Mouse (Mus musculus) layer of hippocampus, postnatal 14 days (tissue): Measurements from ENCODE around the gene Zbtb42. TPM values are rescaled to one million over a fixed set of nuclear protein-coding genes. Genes with fewer than 3 reads are reported as not detected.
A peak's percentile ranks its signal among the peaks of the same experiment; 100 is the strongest.

Experiments used
- DNase-seq, 2 experiments: peaks; one replicate each; pipeline ENCODE4 v3.0.0; 2021 to 2022; ENCODE audit warnings: low spot score in 2 of 2, mixed read lengths in 1 of 2
- long read RNA-seq, 2 experiments: library from polyadenylated mRNA; stranded (forward); transcript quantifications; one replicate each; pipeline ENCODE4 v2.0.0; 2021
- total RNA-seq, 2 experiments: library from RNA; stranded (reverse); gene quantifications; 2 replicates each; pipeline ENCODE4 v1.2.3; 2021

The Zbtb42 gene
- under 1 TPM; 0.43 to 0.55 TPM for total RNA-seq
- long read RNA-seq, experiment 1: 0 reads
- long read RNA-seq, experiment 2, partial matches to known transcripts: 1 of 2 reads
- long read RNA-seq, experiment 2, other reads (novel, unspliced or antisense): 0 of 2 reads

DNA sequence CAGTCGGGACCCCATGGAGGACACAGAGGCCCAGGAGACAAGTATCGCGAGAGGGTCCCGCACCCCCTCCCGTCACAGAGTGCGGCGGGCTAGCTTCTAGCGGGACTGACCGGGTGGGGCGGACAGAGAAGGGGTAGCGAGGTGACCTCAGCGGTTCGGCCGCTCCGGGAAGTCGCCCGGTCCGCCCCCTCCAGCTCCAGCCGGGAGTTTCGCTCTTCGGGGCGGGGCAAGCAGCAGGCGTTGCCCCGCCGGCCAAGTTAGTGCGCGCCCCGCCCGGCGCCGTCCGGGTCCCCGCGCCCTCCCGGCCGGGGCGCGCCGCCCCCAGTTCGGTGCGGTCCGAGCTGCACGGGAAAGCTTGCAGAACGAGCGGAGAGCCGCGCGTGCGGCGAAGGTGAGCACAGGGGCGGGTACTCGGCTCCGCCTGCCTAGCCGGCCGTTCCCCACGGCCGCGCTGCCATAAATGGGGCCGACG, at the start of gene Zbtb42:
TSS of gene Zbtb42 (plus strand) at position 274 of the 472 bp plus-strand sequence.
- no peak for DNase-seq

DNA sequence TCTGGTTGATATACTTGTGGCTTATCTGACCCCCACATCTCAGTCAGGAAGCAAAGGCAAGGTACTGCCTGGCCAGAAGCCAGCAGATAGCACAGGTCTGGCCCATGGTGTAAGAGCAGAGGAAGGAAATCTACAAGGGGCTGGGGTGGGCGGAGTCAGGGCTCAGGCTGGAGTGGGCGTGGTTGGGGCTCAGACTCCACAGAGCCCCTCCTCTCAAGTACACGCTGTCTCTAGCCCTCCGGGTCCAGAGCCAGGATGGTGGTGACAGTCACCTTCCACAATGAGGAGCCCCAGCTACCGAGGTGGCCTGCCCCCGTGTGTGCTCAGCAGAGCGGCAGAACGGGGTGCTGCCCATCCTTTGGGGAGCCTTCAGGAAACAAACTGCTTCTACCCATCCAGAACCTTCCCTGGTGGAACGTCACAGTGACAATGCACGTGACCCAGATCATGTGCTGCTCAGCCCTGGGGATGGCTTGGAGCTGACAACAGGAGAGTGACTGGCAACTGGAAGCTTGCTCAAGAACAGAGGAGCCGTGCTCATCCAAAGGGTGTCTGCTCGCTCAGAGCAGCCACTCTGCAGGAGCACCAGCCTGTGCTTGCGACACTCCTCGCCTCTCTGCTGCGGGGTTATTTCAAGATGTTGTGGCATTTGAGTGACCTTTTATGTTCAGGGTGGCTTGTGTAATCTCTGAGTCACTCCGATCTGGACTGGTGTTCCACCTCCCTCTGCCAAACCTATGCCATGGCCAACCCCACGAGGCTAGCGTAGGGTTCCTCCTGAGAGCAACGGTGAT, 49.5 kb upstream of the Zbtb42 start:
- DNase-seq: no peak

DNA sequence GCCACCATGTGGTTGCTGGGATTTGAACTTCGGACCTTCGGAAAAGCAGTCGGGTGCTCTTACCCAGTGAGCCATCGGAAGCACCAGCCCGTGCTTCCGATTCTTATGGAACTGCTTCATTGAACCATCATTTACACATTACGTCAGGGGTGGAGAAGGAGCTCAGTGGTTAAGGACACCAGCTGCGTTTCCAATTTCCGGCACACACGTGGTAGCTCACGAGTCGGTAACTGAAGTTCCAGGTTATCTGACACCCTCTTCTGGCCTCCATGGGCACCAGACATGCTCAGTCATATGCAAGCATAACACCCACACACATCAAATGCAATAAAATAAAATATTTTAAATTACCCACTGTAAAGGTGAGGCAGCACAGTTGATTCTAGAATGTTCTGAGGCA, 48.6 kb upstream of the Zbtb42 start:
- no peak for DNase-seq

DNA sequence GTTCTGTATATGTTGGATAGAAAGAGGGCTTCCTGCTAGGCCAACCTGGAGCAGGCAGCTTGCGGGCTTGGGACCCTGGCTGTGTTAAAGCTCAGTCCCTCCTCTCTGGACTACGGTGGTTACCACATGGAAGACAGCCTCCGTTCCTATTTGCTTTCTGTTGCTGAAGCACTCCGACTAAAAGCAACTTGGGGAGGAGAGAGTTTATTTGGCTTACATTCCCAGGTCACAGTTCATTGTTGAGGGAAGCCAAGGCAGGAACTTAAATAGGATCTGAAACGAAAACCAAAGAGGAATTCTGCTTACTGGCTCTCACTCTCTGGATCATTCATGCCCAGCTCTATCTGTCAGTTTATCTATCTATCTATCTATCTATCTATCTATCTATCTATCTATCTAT, 47.8 kb upstream of the Zbtb42 start:
- no peak for DNase-seq

DNA sequence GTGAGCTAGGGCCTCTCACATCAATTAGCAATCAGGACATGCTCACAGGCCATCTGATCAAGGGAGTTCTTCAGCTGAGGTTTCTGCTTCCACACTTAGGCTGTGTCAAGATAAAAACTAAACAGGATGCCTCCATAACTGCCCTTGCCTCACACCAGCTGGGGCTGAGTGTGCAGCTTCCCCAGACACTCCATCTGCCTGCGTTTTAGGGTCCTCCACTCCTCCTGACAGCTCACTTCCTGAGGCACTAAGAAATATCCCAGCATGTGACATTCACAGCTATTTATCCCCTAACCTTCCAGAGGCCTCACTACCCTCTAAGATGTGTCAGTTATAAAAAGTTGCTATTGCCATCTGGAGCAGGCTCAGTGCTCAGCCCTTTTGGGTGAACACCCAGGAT, 47.2 kb upstream of the Zbtb42 start:
- DNase-seq: no peak

DNA sequence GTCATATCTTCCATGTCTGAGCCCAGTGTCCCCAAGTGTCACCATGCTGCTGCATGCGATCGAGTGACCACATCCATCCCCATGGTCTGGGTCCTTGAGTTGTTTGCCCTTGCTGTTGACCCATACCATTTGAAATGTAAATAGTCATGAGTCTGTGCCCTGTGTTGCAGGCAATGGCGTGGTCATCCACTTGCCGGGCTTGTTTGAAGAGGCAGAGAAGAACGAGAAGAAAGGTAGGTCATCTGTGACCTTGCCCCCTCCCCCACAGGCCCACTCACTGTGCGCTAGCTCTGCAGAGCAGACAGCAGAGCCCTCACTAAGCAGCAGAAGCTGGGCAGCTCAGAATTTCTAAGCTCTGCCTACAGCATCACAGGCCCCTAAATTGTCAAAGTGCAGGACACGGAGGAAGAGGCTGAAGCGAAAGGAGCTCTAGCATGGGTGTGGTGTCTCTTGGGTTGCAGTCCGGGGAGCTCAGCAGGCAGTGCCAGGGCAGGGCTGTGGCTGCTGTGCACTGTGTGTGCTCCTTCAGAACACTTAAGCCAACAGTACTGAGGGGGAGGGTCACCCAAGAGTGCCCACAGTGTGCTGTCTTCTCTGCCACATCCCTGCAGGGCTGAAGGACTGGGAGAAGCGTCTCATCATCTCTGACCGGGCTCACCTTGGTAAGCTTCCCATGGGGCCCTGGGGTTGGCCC, 46.4 kb upstream of the Zbtb42 start:
- no peak for DNase-seq

DNA sequence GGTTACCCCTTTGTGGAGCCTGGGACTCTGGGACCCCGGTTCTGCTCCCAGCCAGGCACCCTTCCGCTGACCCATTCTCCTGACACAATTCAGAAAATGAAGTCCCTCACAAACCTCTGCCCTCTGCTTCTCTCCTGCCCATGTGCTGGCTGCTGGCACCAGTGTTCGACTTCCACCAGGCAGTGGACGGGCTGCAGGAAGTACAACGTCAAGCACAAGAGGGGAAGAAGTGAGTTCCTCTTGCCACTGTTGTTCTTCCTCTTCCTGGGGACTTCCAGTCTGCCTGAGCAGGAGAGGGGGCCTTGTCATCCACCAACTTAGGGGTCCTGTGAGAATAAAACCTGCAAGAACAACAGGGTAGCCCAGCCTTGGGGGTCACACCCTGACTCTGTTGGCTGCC, 45.7 kb upstream of the Zbtb42 start:
- no peak for DNase-seq

DNA sequence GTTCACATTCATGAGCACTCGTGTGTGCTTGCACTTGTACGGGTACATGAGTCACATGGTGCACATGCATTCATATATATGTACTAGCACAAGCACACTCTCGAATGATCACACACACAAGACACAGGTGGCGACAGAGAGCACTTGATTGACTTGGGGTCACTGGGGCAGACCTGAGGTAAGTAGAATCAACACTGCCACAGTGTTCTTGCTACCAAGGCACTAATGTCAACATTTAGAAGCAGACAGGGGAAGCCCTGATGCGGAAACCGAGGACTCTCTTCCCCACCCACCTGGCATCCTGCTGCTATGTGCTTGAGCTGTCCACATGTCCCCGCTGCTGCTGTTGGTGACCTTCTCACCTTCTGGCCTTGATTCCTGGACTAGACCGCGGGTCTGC, 44.9 kb upstream of the Zbtb42 start:
- no peak for DNase-seq

DNA sequence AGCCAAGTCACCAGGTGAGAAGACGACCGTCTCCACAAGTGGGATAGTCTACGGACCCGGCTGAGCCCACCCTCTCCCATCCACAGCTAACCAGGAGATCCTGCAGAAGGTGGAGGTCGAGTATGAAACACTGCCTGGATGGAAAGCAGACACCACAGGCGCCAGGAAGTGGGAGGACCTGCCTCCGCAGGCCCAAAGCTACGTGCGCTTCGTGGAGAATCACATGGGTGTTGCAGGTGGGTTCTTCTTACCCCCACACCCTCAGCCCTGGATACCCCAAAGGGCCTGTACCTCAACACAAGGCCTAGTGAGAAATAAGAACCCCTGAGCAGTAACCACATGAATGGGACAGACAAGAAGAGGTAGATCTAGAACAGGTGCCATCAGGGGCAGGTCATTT, 39.1 kb upstream of the Zbtb42 start:
- DNase-seq: no peak

DNA sequence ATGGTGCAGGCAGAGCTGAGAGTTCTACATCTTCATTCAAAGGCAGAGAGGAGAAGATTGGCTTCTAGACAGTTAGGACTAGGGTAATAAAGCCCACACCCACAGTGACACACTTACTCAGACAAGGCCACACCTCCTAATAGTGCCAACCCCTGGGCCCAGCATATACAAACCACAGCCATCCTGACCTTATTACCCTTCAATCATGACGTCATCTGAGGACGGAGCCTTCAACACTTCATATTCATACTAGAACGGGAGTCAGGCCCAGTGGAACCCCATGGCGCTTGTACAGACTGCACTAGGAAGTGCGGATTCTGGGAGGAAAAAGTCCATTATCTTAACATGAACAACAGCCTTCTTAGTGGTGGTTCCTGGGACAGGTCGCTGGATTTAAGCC, 35.5 kb upstream of the Zbtb42 start:
- DNase-seq: no peak

DNA sequence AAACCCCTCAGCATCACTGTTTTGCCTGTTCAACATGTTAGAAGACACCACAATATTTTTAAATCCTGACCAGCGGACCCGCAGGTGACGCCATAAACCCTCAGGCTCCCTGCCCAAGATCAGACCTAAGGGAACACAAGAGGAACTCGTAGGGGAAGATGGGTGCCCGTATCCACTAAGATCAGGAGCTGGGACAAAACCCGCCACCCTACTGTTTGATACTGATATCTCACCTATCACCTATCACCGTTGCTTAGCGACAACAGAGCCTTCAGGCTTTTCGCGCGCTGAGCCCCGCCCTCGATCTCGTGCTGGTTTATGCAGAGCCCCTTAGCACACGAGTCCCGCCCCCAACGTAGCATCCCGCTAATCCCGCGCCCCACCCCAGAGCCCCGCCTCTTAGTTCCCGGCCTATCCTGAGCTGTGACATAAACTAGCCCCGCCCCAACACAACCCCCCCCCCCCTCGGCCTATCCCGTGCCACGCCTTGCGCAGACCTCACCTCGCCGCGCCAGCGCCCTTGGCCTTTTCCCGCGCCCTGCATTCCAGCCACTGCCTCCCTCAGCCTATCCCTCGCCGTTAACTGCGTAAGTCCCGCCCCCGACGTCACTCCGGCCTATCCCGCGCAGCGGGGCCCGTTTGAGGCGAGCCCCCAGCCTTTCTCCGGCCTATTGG, 34.3 kb upstream of the Zbtb42 start, which contains the start of gene Siva1:
TSS of gene Siva1 (plus strand) at position 500 of the 675 bp plus-strand sequence.
- peak; percentile 94 to 97 for DNase-seq

DNA sequence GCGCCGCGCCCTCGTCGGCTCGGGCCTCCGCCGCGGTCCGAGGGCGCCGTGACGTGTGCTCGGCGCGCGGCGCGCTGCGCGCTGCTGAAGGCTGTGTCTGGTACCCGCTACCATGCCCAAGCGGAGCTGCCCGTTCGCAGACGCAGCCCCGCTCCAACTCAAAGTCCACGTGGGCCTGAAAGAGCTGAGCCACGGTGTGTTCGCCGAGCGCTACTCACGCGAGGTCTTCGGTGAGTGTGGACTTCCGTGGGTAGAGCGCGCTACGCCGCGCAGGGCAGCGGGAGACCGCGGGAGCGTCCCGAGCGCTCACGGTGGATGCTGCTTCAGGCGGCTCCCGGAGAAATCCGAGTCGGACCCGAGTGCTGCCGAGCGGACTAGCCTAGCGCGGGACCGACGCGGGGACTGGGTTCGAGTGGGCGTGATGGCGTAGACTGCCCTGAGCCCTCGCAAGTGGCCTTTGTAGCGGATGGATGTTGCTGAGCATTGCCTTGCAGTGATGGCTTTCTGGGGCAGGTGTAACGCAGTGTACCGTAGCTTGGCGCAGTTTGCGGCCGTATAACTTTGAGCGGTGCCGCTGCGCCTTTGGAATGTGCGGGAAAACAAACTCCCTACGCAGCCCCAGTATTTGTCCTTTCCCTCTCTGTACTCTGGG, 33.6 kb upstream of the Zbtb42 start:
- no peak for DNase-seq

DNA sequence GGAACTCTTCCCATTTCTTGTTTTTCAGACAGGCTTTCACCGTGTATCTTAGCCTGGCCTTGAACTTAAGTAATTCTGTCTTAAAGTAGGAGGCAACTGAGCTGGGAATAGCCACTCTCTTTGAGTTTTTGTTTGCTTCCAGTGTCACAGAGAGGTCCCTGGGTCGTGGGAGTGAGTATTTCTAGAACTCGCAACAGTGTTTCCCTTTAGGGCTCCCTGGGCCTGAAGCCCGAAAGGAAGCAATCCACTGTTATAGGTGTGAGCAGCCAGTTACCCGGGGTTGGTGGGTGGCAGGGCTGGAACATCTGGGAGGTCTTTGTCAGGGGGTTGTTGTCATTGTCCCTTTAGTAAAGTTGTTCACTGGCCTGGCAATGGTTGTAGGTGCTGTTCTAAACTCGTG, 32.5 kb upstream of the Zbtb42 start:
- no peak for DNase-seq

DNA sequence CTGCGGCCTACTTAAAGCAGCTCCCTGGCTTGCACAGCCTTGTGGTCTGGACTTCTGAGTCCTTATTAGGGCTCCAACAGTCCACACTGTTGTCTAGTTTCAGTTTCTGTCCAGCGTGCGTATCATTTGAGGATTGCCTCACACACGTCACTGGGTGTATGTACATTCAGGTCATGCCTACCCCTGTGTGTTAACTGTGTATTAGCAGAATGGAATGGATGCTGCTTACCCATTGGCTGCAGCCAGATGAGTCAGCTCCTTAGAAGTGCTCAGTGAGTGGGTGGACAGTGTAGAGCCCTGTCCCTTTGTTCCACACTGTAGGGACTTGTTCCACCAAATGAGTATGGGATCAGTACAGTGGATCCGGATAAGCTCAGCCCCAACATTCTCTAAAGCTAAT, 30.5 kb upstream of the Zbtb42 start:
- DNase-seq: no peak

DNA sequence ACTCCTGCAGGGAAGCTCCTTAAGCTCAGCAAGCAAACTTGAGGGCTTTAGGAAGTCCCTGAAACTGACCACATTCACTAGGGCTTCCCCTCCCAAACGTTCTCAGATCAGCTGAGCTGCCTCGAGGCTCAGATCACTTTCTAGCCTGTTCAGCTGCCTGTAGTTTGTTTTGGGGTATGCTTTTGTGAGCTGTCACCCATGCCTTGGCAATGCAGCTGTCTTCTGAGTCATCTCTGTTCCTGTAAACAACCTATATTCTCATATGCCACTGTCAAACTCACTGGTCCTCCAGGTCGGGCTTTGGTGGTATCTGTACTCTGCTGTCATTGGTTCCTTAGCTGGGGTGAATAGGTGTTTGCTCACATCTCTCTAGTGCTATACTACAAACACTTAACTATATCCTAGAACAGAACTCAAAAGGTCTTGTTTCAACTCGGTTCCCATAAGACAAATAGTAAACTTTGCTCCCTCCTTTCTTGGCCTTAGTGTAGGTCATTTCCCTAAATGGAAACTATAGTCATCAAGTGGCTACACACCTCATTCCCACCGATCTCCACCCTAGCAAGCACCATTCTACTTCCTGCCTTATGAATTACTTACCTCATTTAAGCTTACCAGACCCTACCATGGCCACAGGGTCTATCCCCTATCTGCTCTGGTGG, 26.7 kb upstream of the Zbtb42 start:
- DNase-seq: no peak

DNA sequence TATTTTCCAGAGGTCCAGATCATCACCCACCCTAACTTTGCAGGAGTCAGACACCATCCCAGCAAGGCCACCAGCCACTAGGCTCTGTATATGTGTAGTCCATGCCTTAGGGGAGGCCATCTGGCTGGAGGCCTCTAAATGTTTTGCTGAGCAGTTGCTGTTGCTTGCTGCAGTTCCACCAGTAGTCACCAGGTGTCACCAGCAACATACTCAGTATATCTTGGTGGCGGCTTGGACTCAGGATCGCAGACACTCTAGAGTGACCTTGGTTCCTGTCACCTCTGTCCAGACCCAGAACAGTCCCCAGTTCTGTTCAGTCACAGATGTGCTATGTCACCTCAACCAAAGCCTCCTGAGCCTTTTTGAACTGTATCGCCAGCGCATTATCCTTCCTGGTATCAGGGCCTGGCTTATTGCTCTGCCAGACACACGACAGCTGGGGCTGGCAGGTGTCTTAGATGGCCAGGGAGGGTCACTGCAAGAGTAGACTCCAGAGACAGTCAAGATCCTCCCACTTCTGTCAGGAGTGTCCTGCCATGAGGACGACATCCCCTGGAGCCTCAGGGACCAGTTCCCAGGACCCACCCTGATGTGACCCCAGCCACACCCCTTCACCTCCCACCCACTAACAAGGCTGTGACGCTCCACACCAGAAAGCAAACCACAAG, 25.3 kb upstream of the Zbtb42 start:
- DNase-seq: peak; percentile 81 to 89

DNA sequence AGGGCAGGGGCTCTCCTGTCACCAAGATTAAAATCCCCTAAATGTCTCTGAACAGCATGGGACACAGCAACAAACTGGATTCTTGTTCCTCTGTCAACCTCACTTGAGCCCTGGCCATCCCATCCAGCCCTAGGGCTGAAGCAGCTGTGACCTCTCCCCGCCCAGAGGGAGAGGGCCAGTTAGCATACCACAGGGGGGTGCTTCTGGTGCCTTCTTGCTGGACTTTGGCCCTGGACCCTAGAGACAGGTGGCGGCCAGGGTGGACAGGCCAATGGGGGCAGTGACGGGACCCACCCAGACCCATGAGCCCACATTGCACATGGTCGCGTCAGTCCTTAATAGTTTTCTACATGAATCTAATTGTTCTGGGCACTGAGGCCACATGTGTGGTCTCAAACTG, 24.6 kb upstream of the Zbtb42 start:
- DNase-seq: no peak

DNA sequence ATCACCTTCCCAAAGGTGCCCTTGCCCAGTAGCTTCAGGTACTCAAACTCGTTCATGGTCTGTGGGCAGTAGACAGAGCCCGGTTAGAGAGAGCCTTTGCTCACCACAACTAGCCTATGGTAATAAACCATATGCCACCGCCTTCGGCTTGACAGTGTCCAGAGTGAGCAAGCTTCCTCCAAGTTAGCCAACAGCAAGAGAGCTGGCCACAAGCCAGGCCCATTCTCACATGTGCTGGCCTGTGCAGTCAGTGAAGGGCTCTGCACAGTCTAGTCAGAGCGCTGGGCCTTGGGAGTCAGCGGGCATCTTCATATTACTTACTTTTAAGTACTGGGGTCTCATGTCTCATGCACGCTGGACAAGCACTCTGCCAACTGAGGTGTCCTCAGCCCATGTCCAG, 20.0 kb upstream of the Zbtb42 start:
- no peak for DNase-seq

DNA sequence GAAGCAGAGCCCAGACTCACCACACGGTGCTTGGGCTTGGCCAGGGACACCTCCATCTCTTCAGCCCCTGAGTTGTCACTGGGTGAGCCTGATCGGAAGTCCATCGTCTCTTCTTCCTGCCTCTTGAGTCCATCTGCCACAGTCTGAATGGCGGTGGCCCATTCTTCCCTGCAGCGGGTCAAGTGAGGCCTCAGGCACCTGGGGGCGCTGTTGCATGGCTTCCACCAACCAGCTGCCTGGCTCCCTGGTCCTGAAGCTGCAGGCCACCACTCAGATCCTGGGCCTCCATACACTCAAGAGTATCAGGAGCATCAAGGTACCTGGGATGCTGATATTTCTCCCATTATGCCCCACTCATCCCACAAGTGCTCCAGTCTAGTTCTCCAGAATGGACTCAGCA, 19.5 kb upstream of the Zbtb42 start:
- peak; percentile 50 to 61 for DNase-seq
